Mouse (Mus musculus) left cerebral cortex, postnatal 10 days (tissue): Measurements from ENCODE around the gene Emsy. TPM values are rescaled to one million over a fixed set of nuclear protein-coding genes. Genes with fewer than 3 reads are reported as not detected.

Source experiments
- DNase-seq, 2 experiments: peaks; one replicate each; pipeline ENCODE4 v3.0.0; 2021 to 2022; ENCODE audit warnings: low spot score in 2 of 2, mixed read lengths in 1 of 2; ENCODE audit errors: extremely low spot score in 1 of 2
- intact Hi-C: fragments of 180-260 bp; cut with DNase I; formaldehyde crosslinking; loops from one replicate; pipeline ENCODE4 v1.15.1; 2025
- total RNA-seq, 2 experiments: library from RNA; stranded (reverse); gene quantifications; 2 replicates each; pipeline ENCODE4 v1.2.3; 2021

The Emsy gene
- 10 to 100 TPM; 57.1 to 57.2 TPM for total RNA-seq

DNA sequence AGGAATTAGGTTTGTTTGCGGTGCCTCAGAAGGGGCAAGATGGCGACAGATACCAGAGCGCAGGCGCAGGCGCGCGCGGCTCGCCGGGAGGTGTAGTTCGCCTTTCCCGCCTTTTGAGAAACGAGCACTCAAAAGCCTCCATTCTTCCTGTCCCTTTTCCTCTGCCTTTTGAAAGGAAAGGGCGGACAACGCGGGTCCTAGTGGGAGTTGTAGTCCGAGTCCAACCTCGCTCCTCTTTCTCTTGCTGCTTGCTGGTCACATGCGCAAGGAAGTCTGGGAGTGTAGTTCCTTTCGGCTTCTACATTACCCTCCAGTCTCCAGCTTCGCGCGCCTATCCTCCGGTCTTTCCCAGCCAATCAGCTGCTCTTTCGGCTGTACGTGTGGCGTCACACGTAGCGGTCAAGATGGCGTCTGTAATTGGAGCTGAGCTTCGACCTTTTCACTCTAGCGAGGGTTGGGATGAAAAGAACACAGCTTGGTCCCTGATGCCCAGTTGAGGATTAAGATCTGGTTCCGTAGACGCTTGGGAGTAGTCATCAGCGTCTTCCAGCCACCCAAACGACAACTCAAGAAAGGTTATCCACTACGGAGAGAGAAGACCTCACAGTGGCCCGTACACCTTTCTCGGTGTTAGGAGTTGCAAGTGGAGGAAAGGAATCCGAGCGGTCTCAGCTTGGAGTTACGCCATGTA, at the start of gene Emsy:
Gene Emsy, minus strand, starts transcription at position 253 of the 691 bp plus-strand sequence.
- DNase-seq: peak; percentile 95 to 98
- intact Hi-C loops: loop anchor here (5.0 kb wide), 1 partner anchor 46 kb away; the partner anchor contains the start of gene Thap12

- intact Hi-C loops: loop anchor here (5.0 to 10.0 kb wide), 2 partner anchors 47 to 219 kb away; partner anchors contain the start of genes Emsy and Lrrc32
- DNase-seq: no peak
Measured at GRCm38 (mm10) chr7:98704276-98704675, 47.7 kb upstream of the Emsy start.

DNA sequence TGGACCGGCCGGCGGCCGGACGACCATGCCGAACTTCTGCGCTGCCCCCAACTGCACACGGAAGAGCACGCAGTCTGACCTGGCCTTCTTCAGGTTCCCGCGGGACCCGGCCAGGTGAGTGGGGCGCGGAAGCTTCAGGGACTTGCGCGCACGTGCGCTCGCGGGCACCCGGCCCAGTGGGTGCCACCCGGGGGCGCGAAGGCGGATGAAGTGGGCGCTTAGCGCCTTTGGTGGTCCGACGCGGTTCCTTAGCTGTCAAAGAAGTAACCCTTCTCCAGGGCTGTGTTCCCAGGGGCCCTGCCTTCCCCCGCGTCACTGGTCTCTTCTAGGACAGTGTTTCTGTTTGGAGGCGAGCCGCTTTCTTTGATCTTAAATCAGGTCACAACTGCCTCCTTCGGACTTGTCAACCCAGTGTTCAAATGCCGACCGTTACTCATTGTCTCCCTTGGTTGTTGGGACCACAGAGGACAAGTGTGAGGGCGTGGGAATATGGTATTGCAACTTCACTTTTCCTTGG, 46.8 kb upstream of the Emsy start:
- intact Hi-C loops: loop anchor here (5.0 to 10.0 kb wide), 2 partner anchors 46 to 219 kb away; partner anchors contain the start of genes Emsy and Lrrc32
- DNase-seq: peak in 1 of 2 experiments; percentile 61

DNA sequence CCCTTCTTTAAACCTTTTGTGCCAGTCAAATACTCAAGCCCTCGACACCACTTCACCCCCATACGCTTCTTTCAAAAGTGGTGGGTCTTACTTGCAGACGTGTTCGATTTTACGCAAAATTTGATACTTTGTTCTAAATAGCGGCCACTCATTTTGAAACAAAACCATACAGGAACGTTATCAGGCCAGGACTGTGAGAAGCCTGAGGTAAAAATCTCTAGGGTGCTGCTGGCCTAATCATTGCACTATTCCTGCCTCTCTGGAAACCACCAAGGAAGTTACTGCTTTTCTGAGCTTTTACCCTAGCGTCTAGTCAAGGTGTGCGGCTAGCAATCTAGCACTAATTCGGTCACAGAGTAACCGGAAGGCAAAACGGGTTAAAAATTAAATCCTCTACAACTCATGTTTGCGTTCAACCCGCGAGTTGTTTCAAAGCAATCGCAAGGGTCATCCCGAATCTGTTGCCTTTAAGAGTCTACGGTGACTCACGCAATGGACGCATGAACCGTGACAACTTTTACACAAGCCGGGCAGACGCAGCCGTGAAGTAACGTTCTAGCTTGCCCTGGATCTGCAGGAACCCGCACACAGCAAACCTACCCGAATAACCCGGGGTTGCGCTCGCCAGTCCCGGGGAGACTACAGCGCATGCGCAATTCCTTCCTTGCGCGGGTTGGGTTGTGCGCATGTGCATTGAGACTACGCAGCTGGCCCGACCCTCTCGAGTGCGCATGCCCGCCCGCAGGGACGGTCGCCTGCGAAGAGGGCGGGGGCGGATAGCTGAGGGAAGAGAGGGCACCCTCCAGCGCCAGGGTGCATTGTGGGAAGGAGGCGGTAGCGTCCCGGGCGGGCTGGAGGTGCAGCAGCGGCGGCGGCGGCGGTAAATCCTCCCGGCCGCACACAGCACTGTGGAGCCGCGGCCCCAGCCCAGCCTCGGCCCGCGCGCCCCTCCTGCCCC, 46.0 kb upstream of the Emsy start, which contains the start of gene Thap12:
Gene Thap12, plus strand, starts transcription at position 821 of the 958 bp plus-strand sequence.
- intact Hi-C loops: loop anchor here (5.0 to 10.0 kb wide), 2 partner anchors 45 to 218 kb away; partner anchors contain the start of genes Emsy and Lrrc32
- DNase-seq: peak; percentile 98 to 100

DNA sequence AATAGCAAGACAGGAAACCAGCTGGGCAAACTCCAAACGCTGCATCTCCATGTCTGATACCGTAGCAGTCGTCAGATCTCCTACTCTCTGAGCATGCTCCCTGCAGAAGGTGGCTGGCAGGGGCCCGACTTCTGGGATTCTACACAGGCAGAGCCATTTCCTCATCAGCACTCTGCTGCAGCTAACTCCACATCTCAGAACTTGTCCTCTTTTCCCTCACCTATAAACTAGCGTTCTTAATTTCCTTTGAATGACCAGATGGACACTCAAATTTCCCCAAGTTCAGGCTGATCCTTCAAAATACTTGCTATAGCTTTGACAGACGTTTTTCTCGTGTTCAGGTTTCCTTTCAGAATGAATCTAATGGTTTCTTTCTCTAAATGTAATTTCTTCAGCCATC, 45.2 kb upstream of the Emsy start:
- no peak for DNase-seq
- intact Hi-C loops: loop anchor here (5.0 to 10.0 kb wide), 2 partner anchors 44 to 217 kb away; partner anchors contain the start of genes Emsy and Lrrc32

- no peak for DNase-seq
- intact Hi-C loops: no loop called here
Measured at GRCm38 (mm10) chr7:98698590-98698989, 42.0 kb upstream of the Emsy start.

DNA sequence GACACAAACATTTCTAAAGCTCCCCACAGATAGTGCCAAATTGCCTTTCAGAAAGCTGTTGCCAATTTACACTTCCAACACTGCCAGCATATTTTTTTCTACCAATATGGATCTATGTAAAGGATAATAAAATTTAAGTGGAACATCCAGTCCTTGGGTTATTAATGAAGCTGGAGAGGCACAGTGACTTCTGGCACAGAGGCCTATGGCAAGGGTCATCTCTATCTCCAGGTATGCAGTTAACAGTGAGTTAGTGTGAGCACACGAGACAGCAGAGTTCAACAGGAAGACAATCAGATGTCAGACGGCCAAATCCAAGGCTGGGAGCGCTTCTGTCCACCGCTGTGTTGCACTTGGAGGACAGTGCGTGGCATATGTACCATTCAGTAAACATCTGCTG, 41.5 kb upstream of the Emsy start:
- no peak for DNase-seq
- intact Hi-C loops: no loop called here

- intact Hi-C loops: no loop called here
- DNase-seq: no peak
Measured at GRCm38 (mm10) chr7:98697496-98697895, 40.9 kb upstream of the Emsy start.

- DNase-seq: peak in 1 of 2 experiments; percentile 28
- intact Hi-C loops: no loop called here
Measured at GRCm38 (mm10) chr7:98694046-98694445, 37.5 kb upstream of the Emsy start.

DNA sequence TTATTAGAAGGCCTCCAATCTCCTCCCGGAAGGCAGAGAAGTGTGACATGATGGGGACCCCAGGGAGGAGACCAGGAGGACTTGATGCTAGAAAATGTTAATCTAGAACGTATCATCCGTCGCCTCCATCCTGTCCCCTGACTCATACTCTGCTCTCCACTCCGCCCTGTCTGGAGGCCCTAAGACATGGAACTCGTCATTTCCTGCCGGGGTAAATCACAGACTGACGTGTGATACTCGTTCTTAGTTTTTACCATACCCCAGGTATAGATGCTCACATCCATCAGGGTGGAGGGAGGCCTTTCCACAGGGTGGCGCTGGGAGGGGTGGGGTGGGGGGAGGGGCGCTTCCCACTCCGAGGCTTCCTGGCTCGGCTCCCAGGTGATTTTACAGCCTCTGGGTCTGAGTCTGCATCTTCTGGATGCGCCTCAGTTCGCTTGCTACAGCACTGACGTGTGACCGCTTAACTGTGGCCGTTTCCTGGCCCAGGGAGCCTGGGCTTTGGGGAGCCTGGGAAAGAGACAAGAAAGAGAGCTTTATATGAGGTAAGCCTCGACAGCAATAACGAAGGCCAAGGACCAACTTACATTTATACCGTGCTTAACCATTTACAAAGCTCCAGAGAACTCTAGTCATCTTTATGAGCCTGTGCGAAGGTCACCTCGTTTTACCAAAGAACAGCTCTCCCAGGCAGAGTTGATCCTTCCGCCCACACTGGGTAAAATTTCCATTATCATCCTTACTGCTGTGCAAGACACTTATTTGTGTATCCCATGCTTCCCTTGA, 36.4 kb upstream of the Emsy start:
- DNase-seq: peak in 1 of 2 experiments; percentile 32

DNA sequence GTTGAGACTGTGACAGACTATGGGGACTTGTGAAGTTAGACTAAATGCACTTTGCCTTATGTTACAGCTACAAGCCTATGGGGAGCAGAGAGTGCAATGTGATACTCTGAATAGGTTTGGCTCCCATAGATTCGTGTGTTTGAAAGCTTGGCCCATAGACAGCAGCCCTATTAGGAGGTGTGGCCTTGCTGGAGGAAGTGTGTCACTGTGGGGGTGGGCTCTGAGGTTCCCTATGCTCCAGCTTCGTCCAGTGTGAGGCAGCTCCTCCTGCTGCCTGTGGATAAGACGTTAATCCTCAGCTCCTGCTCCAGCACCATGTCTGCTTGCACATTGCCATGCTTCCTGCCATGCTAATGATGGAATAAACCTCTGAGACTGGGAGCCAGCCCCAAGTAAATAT, 34.2 kb upstream of the Emsy start:
- intact Hi-C loops: no loop called here

More for the DNA sequence above, 36.4 kb upstream of the Emsy start:
- intact Hi-C loops: no loop called here

DNA sequence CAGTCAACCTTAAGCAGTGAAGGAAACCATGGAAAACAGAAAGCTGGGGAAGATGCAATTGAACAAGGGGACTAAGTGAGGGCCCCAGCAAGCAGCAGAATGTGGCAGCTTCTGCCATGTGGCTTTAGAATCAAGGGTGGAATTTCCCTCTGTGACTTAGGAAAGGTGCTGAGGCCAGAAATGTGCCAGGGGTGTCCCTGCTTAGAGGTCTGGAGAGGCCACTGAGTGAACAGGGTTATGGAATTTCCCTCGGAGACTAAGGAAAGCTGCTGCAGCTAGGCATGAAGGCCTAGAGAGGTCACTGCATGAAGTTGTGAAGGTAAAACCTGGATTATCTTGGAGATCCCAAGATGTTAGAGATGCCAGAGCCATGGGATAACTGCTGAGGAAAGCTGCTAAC, 33.5 kb upstream of the Emsy start:
- intact Hi-C loops: no loop called here

More for the DNA sequence above, 34.2 kb upstream of the Emsy start:
- DNase-seq: peak in 1 of 2 experiments; percentile 27

GRCm38 (mm10) chr7:98685895-98686294, 29.3 kb upstream of the Emsy start:
- intact Hi-C loops: no loop called here

More for the DNA sequence above, 33.5 kb upstream of the Emsy start:
- DNase-seq: no peak

DNA sequence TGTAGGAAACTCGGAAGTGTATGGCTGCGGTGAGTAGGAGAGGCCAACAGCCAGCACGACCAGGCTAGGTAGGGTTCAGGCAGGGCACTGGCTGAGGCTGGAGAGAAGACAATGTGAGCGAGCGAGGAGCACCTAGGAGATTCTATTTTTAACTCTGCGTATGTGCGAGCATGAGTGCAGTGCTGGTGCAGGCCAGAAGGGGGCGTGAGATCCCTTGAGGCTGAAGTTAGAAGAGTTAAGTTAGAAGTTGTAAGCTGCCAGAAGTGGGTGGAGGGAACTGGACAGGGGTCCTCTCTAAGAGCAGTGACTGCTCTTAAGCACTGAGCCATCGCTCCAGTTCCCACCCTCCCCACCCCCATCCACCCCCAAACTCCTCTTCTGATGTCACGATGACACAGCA, 26.2 kb upstream of the Emsy start:
- intact Hi-C loops: no loop called here
- no peak for DNase-seq

More at GRCm38 (mm10) chr7:98685895-98686294, 29.3 kb upstream of the Emsy start:
- DNase-seq: peak in 1 of 2 experiments; percentile 58

- no peak for DNase-seq
- intact Hi-C loops: no loop called here
Measured at GRCm38 (mm10) chr7:98680691-98681090, 24.1 kb upstream of the Emsy start.

- no peak for DNase-seq
- intact Hi-C loops: no loop called here
Measured at GRCm38 (mm10) chr7:98678441-98678840, 21.9 kb upstream of the Emsy start.

GRCm38 (mm10) chr7:98677511-98677910, 20.9 kb upstream of the Emsy start:
- intact Hi-C loops: no loop called here
- no peak for DNase-seq

- intact Hi-C loops: no loop called here
- no peak for DNase-seq
Measured at GRCm38 (mm10) chr7:98674344-98674743, 17.8 kb upstream of the Emsy start.
